Mouse (Mus musculus) embryonic facial prominence, embryonic 13.5 days (tissue): ENCODE data around the gene Ghrh. TPM values are rescaled to one million over a fixed set of nuclear protein-coding genes. Genes with fewer than 3 reads are reported as not detected.

Source experiments
- ATAC-seq: fragments of 200-750 bp; cut with Nextera tagmentation; 2 replicates; pipeline ENCODE4 v1.8.0; 2017; ENCODE audit warnings: low read depth; ENCODE audit not compliant: insufficient number of reproducible peaks, insufficient read depth, low FRiP score, low TSS enrichment
- H3K27ac ChIP-seq: fragments of 300-500 bp; sonication (generic); 2 replicates; pipeline ENCODE4 v1.5.1; 2015; ENCODE audit warnings: moderate library complexity, mild to moderate bottlenecking, inconsistent platforms
- H3K27me3 ChIP-seq: fragments of 300-500 bp; sonication (generic); 2 replicates; pipeline ENCODE4 v1.6.1; 2015; ENCODE audit warnings: mild to moderate bottlenecking, inconsistent platforms
- H3K36me3 ChIP-seq: fragments of 300-500 bp; sonication (generic); 2 replicates; pipeline ENCODE4 v1.6.1; 2015; ENCODE audit warnings: mild to moderate bottlenecking, inconsistent platforms
- H3K4me1 ChIP-seq: fragments of 300-500 bp; sonication (generic); 2 replicates; pipeline ENCODE4 v1.6.1; 2015; ENCODE audit warnings: inconsistent platforms
- H3K4me2 ChIP-seq: fragments of 300-500 bp; sonication (generic); 2 replicates; pipeline ENCODE4 v1.6.1; 2015; ENCODE audit warnings: moderate library complexity, mild to moderate bottlenecking, inconsistent platforms
- H3K4me3 ChIP-seq: fragments of 300-500 bp; sonication (generic); 2 replicates; pipeline ENCODE4 v1.5.1; 2015; ENCODE audit warnings: mild to moderate bottlenecking, inconsistent platforms
- H3K9ac ChIP-seq: fragments of 300-500 bp; sonication (generic); 2 replicates; pipeline ENCODE4 v1.6.1; 2015; ENCODE audit warnings: mild to moderate bottlenecking, inconsistent platforms
- H3K9me3 ChIP-seq: fragments of 300-500 bp; sonication (generic); 2 replicates; pipeline ENCODE4 v1.6.1; 2016; ENCODE audit warnings: inconsistent platforms
- WGBS: fragments of 180-500 bp; shearing (Covaris S2); methylation state at CpG from one replicate; pipeline ENCODE4 v1.1.7; 2015; ENCODE audit warnings: mixed read lengths; 5-methylcytosine and 5-hydroxymethylcytosine counted together
- polyA plus RNA-seq: library from polyadenylated mRNA; unstranded; fragments of >200 nt; fragmentation: Nextera tagmentation; extraction: Ambion mirVana; gene quantifications from 2 replicates; pipeline ENCODE4 v1.2.1, GENCODE M21; 2015

Gene Ghrh
- polyA plus RNA-seq, 1 experiment from 2014 or later = 1.3 TPM

DNA sequence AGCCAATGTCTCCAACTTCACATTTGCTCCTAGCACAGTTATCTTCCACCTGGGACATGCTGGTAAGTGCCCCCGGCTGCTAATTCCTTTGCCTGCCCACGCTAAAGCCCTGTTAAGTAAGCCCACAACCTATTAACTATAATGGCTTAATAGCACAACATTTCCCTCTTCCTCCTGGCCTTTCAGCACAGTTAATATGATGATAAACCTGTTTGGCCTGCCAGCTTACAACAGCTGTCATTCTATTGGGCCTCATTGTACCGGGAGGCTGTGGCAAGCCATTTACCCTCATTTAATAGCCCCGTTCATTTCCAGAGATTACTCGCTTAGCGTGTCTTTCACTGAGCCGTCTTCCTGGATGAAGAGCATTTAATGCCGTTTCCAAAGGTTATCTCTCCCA lies 27.2 kb downstream of the Ghrh start:
- Histone ChIP-seq H3K36me3 (peaks cover 89% of the 10 kb centered on the region), H3K27ac (no peak overlapping the region), H3K27me3 (no peaks in the 10 kb centered on the region), H3K4me3 (no peak overlapping the region), H3K9me3 (no peaks in the 10 kb centered on the region), H3K9ac (no peak overlapping the region), H3K4me1 (no peaks in the 10 kb centered on the region), H3K4me2 (no peak overlapping the region)
- WGBS = 66% methylated on average over 8 of the region's 8 CpGs
- no peak for ATAC-seq

DNA sequence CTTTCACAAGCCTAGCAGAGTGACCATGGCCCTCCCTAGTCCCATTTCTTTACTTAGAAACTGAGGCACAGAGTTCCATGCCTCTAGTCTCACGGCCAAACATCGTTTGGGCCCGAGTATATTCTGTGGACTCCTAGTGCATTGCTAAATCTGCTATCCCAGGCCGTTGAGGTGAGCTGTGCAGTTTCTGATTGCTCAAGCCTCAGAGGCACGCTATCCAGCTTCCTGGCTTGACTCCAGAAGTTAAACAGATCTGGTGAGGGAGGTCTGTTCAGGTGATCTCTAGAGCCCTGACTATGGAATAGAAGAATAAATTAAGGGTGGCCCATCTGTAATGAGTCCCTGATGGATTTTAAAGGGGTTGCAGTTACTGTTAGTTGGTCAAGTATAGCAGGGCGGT lies 30.1 kb downstream of the Ghrh start:
- no peaks in the 10 kb centered on the region for H3K9me3 ChIP-seq
- H3K27ac ChIP-seq = no peak overlapping the region; the same call in 1 of the 2 replicates
- H3K4me2 ChIP-seq = no peak overlapping the region
- no peaks in the 10 kb centered on the region for H3K27me3 ChIP-seq
- ATAC-seq = no peak
- WGBS = 89% methylated on average over 6 of the region's 6 CpGs
- H3K4me3 ChIP-seq = no peak overlapping the region
- H3K36me3 ChIP-seq = peaks cover 89% of the 10 kb centered on the region
- H3K9ac ChIP-seq = no peak overlapping the region
- no peaks in the 10 kb centered on the region for H3K4me1 ChIP-seq

DNA sequence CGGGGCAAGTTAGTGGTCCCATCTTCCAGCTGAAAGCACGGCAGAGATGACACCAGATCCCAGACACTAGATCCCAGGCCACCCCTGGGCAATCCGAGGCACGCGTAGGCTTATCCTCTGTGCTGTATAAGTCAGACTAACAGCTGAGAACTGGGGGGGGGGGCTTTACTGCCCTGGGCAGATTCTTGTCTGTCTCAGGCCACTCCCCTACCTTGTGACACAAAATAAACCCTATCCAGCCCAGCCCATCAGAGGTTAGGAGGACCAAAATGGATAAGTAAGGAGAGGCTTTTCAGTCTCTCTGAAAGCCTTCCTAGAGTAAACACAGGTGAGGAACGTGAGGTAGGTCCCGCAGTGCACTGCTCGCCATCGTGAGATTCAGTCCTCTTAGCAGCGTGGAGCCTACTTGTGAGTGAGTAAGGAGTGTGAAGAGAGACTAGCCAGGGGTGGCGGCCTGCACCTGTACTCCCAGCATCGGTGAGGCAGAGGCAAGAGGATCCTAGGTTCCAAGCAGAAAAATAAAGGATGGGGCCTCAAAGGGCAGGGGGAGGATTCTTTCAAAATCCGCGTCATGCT lies 30.9 kb downstream of the Ghrh start:
- no peak overlapping the region for H3K4me2 ChIP-seq
- WGBS = 79% methylated on average over 14 of the region's 14 CpGs
- no peak overlapping the region; the same call in 1 of the 2 replicates for H3K27ac ChIP-seq
- ATAC-seq = no peak
- peaks cover 89% of the 10 kb centered on the region for H3K36me3 ChIP-seq
- H3K4me3 ChIP-seq = no peak overlapping the region
- H3K9ac ChIP-seq = no peak overlapping the region
- no peaks in the 10 kb centered on the region for H3K4me1 ChIP-seq
- no peaks in the 10 kb centered on the region for H3K27me3 ChIP-seq
- H3K9me3 ChIP-seq = no peaks in the 10 kb centered on the region

DNA sequence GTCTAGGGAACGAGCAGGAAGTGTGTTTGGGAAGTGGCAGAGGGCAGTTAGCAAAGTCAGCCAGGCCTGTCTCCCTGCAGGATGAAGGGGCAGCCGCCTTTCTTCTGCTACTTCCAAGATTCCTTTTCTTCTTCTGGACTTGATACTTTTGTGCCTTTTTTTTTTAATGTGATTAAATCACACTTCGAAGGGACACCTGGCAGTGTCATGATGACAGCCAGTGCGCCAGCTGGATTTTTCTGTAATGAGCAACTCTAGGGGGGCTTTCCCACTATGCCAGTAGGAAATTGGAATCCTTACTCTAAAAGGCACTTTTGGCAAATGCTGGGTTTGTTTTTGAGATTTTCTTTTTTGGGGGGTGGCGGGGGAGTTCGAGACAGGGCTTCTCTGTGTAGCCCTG lies 31.8 kb downstream of the Ghrh start:
- H3K9ac ChIP-seq = no peak overlapping the region
- H3K27me3 ChIP-seq = no peaks in the 10 kb centered on the region
- H3K36me3 ChIP-seq = peaks cover 89% of the 10 kb centered on the region
- no peaks in the 10 kb centered on the region for H3K9me3 ChIP-seq
- no peaks in the 10 kb centered on the region for H3K4me1 ChIP-seq
- H3K4me3 ChIP-seq = no peak overlapping the region
- no peak overlapping the region for H3K4me2 ChIP-seq
- WGBS = 89% methylated on average over 6 of the region's 6 CpGs
- ATAC-seq = no peak
- H3K27ac ChIP-seq = no peak overlapping the region

DNA sequence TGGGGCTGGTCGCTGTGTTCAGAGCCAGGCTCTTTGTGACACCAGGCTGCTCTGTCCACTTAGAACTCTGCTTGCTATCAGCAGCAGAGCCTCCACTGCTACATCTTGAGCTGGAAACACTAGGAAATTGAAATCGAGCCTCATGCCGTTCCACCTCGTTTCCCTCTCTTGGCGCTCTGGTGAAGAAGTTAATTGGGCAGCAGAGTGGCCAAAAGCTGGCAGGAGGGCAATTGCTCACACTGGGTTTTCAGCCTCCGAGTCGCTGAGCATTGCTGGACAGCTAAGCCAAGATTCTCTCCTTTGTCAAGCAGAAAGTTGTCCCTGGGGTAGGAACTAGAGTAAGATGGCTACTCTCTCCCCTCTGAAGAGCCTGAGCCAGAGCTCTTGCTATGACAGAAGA lies 33.0 kb downstream of the Ghrh start:
- H3K4me2 ChIP-seq = no peak overlapping the region
- no peak for ATAC-seq
- H3K27ac ChIP-seq = no peak overlapping the region
- H3K4me3 ChIP-seq = no peak overlapping the region
- H3K4me1 ChIP-seq = no peaks in the 10 kb centered on the region
- H3K27me3 ChIP-seq = no peaks in the 10 kb centered on the region
- no peak overlapping the region for H3K9ac ChIP-seq
- 83% methylated on average over 7 of the region's 7 CpGs for WGBS
- peaks cover 92% of the 10 kb centered on the region for H3K36me3 ChIP-seq
- H3K9me3 ChIP-seq = no peaks in the 10 kb centered on the region

DNA sequence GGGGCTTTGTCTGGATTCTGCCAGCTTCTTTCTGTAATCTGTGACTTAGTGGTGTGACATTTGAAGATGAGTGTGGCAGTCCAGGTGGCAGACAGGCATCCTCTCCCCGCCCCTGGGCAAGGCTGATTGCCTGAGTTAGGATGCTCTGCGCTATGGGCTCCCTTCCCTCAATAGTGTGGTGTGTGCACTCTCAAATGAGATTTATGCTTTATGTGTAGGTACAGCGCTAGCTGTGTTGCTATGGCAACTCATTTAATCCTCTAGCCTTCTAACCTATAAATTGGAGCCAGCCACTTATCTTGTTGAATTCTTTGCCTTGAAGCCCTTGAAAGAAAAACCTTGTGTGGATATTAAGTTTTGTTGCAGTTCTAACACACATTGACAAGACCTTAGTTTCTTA lies 33.6 kb downstream of the Ghrh start:
- WGBS = 83% methylated on average over 3 of the region's 3 CpGs

DNA sequence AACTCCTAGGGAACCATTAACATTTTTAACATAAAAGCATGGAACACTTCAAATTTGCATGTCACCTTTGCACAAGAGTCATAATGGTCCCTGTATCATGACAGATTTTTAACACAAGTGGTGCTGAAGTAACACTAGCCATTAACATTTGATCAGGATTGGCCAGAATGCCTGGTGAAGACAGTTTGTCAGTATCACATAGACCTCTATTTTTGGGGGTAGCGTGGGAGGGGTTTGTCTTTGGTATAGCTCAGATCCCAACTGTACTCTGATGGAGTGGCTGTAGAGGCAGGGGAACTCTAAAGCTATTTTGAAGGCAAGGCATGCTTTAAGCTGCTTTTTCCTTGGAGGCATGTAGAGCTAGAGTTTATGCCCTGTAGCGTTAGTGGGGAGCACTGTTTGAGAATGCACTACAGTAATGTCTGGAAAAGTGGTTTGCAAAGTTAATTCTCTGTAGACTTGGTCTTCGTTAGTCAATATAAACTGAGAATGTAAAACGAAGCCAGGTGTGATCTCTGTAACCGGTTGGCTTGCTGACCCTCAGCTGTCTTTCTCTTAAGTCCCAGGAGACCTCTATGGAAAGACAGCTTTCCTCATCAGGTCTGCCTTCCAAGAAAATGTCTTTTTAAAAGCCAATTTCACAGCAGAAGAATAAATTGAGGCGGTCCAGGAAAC lies 36.2 kb downstream of the Ghrh start:
- Histone ChIP-seq H3K4me2 (no peak overlapping the region), H3K36me3 (peaks cover 91% of the 10 kb centered on the region), H3K9me3 (no peaks in the 10 kb centered on the region), H3K27ac (no peak overlapping the region), H3K27me3 (no peaks in the 10 kb centered on the region), H3K9ac (no peak overlapping the region), H3K4me1 (no peaks in the 10 kb centered on the region), H3K4me3 (no peak overlapping the region)
- no peak for ATAC-seq
- 80% methylated on average over 6 of the region's 6 CpGs for WGBS

More for the DNA sequence above, 33.6 kb downstream of the Ghrh start:
- Histone ChIP-seq H3K36me3 (peaks cover 96% of the 10 kb centered on the region), H3K4me2 (no peak overlapping the region), H3K9me3 (no peaks in the 10 kb centered on the region), H3K9ac (no peak overlapping the region), H3K4me1 (no peaks in the 10 kb centered on the region), H3K4me3 (no peak overlapping the region), H3K27me3 (no peaks in the 10 kb centered on the region), H3K27ac (no peak overlapping the region)
- ATAC-seq = no peak

DNA sequence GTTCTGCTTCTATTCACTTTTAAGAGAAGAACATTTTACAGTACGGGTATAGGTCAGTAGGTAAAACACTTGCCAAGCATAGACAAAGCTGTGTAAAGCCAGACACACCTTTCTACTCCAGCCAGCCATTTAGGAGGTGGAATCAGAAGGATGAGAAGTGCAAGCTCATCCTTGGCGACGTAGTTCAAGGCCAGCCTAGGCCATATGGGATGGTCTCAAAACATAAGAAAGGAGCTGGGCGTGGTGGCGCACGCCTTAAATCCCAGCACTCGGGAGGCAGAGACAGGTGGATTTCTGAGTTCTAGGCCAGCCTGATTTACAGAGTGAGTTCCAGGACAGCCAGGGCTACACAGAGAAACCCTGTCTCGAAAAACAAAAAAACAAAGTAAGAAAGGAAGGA lies 37.7 kb downstream of the Ghrh start:
- Histone ChIP-seq H3K4me1 (no peaks in the 10 kb centered on the region), H3K27me3 (no peaks in the 10 kb centered on the region), H3K9me3 (no peaks in the 10 kb centered on the region), H3K9ac (no peak overlapping the region), H3K36me3 (peaks cover 83% of the 10 kb centered on the region), H3K4me3 (no peak overlapping the region), H3K4me2 (no peak overlapping the region), H3K27ac (no peak overlapping the region)
- WGBS = 94% methylated on average over 8 of the region's 8 CpGs
- no peak for ATAC-seq

DNA sequence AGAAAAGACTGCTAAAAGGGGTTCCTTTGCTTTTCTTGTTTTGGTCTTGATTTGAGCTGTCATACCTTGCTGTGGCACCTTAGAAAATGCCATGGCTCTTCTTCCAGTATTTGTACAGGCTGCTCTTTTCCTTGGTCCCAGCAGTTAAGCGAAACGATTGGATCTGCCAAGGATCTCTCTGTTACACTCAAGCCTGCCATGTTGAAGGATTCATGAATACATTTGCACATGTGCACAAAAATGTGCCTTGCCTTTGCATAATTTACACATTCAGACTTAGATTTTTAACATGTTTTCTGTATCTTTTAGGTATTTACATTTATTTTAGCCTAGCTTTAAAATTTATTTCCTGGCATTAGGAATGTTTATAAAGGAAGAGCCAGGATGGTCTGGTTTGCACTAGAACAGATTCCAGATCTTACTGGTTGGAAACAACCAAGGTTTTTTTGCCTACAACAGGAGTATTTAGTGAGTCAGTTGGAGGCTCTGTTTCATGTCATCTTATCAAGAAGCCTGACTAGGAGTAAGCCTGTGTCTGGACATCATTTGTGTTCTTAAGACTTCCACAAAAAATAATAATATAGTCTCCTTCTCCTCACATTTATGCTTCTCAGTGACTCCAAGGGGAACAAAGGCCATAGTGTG lies 38.9 kb downstream of the Ghrh start:
- Histone ChIP-seq H3K4me2 (no peak overlapping the region), H3K27me3 (no peaks in the 10 kb centered on the region), H3K36me3 (peaks cover 83% of the 10 kb centered on the region), H3K9me3 (no peaks in the 10 kb centered on the region), H3K4me1 (no peaks in the 10 kb centered on the region), H3K9ac (no peak overlapping the region), H3K4me3 (no peak overlapping the region), H3K27ac (no peak overlapping the region)
- no peak for ATAC-seq
- 94% methylated on average over 2 of the region's 2 CpGs for WGBS

DNA sequence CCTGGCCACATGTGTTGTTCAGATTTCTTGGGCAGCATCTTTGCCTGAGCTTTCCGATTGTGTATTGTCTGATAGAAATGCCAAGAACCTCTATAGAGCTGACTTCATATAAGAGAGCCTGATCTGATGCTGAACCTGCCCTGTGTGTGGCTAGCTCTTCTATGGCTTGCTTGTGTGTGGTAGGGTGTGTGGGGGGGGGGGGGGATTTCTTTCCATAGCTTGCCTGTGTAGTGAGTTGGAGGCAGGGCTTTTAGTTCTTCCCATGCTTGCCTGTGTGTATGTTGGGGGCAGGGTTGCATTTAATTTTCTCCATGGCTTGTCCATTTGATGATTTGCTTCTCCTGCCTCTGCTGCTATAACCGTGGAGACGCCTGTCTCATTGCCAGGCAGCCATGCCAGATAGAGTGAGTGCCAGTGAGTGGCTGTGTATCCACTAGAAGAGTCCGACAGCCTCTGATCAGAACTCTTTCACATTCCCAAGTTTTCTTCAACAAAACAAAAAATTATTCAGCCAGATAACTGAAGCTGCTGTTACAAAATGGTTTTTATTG lies 39.5 kb downstream of the Ghrh start:
- no peak overlapping the region for H3K4me2 ChIP-seq
- WGBS = 85% methylated on average over 4 of the region's 4 CpGs
- H3K4me1 ChIP-seq = no peaks in the 10 kb centered on the region
- peaks cover 83% of the 10 kb centered on the region for H3K36me3 ChIP-seq
- ATAC-seq = no peak
- no peak overlapping the region for H3K27ac ChIP-seq
- H3K27me3 ChIP-seq = no peaks in the 10 kb centered on the region
- no peak overlapping the region for H3K9ac ChIP-seq
- no peaks in the 10 kb centered on the region for H3K9me3 ChIP-seq
- no peak overlapping the region for H3K4me3 ChIP-seq

DNA sequence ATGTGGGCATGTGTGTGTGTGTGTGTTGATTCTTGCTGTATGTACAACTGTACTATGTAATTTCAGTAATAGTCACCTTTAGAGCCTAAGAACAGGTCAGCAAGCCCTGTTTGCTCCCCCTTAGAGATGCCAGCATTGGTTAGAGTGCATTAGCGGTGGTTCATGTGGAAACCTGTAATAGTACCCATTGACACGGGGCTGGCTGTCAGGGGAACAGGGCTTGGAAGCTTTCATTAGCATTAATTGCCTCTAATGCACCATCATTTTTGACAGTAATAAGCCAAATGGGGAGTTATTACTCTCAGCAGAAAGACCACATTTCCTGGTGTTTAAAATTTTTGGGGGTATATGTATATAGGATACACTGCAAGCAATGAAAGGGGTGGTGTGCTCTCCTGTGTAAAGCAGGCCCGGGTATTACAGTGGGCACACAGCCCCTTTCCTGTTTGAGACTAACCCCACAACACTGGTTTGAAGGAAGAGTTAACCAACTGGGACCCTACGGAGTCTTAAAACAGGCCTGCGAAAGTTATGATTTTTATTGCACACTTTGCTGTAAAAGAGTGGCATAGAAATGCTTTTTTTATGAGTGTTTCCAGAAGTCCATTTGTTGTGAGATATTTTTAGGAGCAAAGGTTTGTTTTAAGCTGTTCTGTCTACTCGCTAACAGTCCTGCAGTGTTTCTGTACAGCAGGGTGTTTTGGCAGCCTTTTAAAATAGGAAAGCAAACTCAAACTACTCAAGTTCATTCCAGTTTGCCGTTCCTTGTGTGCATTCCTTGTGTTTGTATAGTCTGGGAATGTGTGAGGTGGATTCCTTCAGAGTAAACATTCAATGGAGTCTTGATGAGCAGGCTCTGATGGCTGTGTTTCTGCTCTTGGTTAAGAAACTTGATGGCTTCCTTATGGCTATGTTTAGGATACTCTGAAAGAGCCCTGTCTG lies 40.9 kb downstream of the Ghrh start:
- peaks cover 79% of the 10 kb centered on the region for H3K36me3 ChIP-seq
- no peak overlapping the region for H3K9ac ChIP-seq
- no peak overlapping the region for H3K4me2 ChIP-seq
- no peaks in the 10 kb centered on the region for H3K9me3 ChIP-seq
- H3K27me3 ChIP-seq = no peaks in the 10 kb centered on the region
- peak overlapping the region; percentile 57 for H3K27ac ChIP-seq
- no peak overlapping the region for H3K4me3 ChIP-seq
- H3K4me1 ChIP-seq = no peaks in the 10 kb centered on the region
- WGBS = 71% methylated on average over 7 of the region's 7 CpGs
- ATAC-seq = no peak
